Mouse (Mus musculus): ENCODE measurements around the gene Ccdc148.

Ccdc148 gene

DNA sequence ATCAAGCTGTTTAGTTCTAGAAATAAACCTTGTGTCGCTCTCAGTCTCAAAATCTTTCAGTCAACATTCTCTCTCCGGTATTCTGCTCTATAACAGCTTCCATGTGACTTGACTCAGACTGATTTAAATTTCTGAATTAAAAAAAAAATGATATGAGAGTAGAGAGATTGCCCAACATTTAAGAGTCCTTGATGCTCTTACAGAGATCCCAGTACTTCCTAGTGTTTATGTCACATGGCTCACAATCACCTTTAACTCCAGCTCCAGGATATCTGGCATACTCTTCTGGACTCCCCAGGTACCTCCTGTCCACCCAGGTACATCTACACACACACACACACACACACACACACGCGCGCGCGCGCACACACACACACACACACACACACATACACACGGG lies 248.1 kb downstream of the Ccdc148 start:
- DNase-seq (ENCODE audit: low spot score), result no peak

DNA sequence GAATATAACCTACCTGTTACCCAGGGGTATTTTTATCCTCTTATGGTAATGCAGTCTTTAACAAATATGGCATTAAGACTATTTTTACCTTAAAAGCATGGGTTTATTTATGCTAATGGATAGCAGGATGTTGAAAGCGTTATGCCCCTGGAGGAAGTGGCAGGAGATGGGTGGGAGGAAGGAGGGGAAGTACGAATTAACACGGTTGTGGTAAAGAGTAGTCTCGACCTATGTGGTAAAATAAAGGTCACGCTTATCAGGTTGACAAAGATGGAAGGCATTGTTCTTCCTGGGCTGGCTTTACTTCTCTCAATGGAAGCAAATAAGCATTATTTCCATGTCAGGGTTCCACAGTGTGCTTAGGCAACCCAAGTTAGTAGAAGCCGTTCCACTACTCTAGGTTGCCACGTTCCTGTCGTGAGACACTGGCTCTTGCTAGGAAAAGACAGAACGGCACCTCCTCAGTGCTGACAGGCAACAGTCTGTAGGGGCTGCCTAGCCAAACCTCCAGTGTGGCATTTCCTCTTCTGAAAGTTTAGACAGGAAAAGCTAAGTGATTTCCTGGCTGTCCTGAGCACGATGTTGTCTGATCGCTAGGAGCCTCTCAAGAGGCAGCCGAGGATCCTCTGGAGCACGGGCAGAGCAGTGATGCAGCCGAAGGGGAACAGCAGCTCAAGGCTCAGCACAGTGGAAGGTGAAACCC lies 253.5 kb downstream of the Ccdc148 start:
- peak; percentile 21 for DNase-seq (ENCODE audit: low spot score)

- no peak for DNase-seq (ENCODE audit: low spot score)
Measured at GRCm38 (mm10) chr2:58905057-58905456, 255.4 kb downstream of the Ccdc148 start.

DNA sequence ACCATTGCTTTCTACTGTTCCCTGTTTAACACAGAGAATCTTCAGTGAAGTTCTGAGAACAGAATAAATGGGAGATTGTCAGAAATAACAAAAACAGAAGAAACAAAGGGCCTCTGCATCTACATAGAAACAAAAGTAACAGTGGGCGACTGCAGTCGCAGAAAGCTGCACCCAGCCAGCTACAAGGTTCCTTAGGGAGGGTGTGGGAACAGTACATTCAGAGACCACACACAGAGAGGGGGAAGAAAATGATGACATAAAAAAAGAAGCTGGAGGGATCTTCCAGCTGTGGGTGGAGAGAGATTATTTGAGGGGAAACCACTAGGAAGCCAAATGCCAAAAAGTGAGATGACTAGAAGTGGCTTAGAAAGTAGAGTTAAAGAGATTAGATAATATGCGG lies 280.6 kb downstream of the Ccdc148 start:
- DNase-seq (ENCODE audit: low spot score), result no peak

DNA sequence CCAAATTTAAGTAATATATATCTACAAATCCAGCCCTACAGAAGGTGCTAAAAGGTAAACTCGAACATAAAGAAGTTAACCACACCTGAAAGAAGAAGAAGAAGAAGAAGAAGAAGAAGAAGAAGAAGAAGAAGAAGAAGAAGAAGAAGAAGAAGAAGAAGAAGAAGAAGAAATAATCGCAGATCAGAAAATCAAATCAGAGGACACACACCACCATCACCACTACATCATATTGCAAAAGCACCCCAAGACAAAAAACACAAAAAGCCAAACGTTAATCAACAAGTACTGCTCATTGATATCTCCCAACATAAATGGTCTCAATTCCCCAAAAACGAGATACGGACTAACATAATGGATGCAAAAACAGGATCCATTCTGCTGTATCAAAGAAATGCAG lies 301.3 kb downstream of the Ccdc148 start, which contains the start of gene Gm11099:
Gene Gm11099, plus strand, starts transcription at position 301 of the 400 bp plus-strand sequence.
- DNase-seq (ENCODE audit: low spot score), result no peak

DNA sequence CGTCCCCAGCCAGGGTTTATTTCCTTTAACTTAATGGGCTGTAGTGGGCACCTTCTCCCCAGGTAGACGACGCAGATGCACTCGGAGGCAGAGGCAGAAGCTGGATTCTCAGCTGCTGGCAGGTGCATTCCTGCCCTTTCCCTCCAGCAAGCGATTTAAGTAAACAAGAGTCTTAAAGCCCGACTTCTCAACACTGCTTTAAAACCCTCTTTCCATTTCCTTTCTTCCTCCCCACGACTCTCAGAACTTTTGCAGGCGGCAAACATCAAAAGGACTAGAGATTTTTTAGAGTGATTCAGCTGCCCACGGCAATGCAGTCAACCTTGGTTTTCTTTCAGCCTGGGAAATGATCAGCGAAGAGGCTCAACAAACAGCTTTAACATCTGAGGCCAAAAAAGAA lies 316.0 kb downstream of the Ccdc148 start:
- no peak for DNase-seq (ENCODE audit: low spot score)

DNA sequence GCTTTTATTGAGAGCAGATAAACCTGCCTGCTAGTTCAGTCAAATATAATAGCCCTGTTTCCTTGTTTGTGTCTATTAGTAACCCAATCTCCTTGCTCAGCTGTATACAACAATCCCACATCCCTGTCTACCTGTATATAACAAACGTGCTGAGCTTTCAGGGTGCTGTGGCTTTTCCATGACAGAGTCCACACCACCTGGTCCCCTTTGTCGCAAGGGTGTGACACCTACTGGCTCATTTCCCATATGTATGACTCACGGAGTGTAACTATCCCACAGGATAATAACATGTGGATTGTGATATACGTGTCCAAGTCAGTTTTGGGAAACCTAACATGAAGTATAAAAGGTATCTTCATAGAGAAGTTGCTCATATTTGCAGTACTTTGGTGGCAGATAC lies 318.0 kb downstream of the Ccdc148 start:
- DNase-seq (ENCODE audit: low spot score), result no peak

DNA sequence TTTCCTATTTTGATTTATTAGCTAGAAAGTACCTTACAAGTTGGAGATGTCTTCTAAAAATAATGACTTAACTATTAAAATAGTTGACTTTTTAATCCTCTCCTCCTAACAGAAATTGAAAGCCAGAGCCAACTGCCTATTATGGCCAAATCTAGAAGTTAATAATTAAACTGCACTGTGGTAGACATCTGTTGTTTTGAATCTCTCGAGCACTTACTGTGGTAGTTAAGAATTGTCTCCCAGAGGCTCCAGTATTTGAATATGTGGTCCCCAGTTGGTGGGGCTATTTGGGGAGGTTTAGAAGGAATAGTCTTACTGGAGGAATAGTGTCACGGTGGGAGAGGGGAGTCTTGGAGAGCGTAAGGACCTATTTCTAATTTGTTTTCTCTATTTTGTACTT lies 319.5 kb downstream of the Ccdc148 start:
- no peak for DNase-seq (ENCODE audit: low spot score)

- no peak for DNase-seq (ENCODE audit: low spot score)
Measured at GRCm38 (mm10) chr2:58832253-58832980, 328.1 kb downstream of the Ccdc148 start.

DNA sequence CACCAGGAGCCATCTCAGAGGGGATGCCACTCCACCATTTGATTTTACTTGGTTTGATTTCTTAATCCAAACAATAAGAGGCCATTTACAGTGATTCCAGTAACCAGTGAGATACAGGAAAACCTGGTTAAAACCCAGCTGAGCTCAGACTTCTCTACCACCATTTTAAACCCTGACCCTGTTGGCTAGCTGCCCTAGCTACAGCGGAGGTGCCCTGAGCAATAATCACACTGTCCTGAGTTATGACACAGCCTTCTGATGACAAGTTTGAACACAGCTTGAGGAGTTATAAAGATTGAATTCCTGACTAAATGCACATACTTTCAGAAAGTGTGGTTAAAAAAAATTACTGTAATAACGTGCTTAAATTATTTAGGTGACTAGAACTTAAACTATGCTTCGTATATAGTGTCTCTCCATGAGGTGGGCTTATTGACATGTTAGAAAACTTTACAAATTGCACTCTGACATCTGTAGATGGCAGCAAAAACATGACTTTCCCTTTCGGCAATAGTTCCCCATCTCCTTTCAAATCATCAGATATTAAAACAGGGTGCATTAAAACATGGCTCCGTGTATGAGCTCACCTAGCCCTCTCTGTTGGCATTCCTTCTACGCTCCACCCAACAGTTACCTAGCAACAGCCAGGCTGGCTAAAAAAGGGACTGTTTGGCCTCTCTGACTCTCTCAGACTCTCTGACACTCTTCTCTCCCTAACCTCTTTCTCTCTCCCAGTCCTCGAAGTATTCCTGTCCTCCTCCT lies 330.3 kb downstream of the Ccdc148 start:
- DNase-seq (ENCODE audit: low spot score), result peak; percentile 12

DNA sequence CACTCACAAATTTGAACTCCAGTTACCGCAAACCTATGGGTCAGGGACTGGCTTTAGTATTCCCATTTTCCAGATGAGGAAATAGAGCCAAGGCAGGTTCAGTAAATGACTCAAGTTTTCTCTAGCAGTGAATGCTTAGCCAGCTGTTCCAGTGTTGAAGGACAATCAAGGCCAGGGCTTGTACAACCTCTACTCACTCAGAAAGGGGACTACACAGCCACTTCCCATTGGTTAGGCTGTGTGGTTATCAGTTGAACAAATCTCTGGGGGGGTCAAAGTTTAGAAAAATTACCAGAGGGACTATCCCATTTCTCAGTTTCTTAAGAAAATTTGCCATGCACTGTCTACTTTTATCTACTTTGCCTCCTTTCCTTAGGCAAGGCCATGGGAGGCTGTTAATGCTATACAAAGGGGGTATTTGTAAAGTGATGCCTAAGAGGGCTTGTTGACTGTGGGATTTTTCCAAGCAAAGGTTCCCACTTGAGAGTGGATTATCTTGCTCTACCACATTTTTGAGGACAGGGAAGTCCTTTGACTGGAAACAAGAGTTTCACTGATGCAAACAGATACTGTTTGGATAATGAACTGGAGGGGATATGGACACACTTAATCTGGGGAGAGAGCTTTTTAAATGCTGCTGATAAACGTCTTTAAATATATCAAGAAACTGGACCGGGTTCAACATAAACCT lies 331.4 kb downstream of the Ccdc148 start:
- peak; percentile 5 for DNase-seq (ENCODE audit: low spot score)

DNA sequence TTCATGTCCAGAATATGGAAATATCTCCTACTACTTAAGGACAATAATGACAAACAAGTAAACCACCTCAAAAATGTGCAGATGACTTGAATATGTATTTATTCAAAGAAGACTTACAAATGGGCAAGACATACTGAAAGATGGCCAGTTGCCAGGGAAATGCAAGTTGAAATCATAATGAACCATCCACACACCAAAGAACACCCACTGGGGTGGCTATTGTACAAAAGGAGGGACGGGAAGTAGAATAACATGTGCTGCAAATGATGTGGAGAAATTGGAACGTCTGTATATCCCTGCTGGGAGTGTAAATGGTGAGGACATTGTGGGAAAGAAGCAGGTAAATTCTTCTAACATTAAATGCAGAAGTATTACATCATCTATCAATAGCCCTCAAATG lies 347.5 kb downstream of the Ccdc148 start:
- no peak for DNase-seq (ENCODE audit: low spot score)

DNA sequence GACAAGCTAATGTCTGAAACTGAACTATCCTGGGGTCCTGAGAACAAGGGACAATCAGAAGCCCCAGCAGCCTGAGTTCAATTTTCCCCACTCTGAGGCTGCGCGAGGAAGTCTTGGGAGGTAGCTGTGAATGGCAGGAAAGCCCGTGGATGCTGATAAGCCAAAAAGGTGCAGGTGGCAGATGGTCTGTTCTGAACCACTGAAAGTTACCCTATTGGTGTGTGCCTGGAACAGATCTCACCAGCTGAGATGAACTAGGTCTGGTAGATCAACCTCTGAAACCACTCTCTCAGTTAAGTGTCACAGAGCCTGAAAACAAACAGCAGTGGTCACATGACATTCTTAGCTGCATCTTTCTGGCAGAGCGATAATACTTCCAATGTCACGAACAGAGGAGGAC lies 360.9 kb downstream of the Ccdc148 start:
- no peak for DNase-seq (ENCODE audit: low spot score)

DNA sequence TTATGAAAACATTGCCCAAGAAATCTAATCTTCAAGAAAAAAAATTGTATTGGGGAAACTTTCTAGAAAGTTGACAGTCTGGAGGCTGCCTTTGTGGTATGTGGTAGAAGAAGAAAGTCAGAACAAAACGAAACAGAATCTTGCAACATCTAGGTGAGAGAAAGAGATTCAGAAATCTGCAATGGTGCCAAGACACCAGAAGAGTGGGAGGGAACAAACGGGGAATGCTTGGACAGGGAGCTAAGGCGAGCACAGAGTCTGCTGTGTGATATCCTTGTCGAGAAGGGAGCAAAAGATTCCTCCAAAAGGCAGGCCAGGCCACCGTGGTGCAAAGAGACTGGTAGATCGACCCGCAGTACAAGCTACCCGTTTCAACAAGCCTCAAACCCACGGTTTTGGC lies 361.4 kb downstream of the Ccdc148 start:
- no peak for DNase-seq (ENCODE audit: low spot score)

GRCm38 (mm10) chr2:58797506-58797905 lies 363.0 kb downstream of the Ccdc148 start:
- DNase-seq (ENCODE audit: low spot score), result peak; percentile 23

DNA sequence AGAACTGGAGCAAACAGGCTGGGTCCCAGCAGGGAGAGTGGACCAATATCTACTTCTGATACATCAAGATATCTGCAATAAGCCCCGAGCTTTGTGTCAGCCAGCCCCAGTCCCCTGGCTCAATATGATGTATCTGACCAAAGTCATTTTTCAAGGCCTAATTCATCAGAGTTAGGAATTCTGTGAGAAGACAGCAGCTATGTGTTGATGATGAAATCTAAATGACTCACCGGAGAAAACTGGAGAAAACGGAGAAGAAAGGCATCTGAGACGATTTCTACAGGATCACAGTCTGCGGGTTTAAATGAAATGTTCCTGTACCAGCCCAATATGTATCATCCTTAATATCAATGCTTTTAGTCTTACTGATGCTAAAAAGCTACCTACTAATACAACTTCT lies 365.1 kb downstream of the Ccdc148 start:
- DNase-seq (ENCODE audit: low spot score), result no peak

- DNase-seq (ENCODE audit: low spot score), result no peak
Measured at GRCm38 (mm10) chr2:58794489-58794888, 366.0 kb downstream of the Ccdc148 start.

GRCm38 (mm10) chr2:58790361-58790760 lies 370.1 kb downstream of the Ccdc148 start:
- DNase-seq (ENCODE audit: low spot score), result no peak

- no peak for DNase-seq (ENCODE audit: low spot score)
Measured at GRCm38 (mm10) chr2:58789934-58790333, 370.5 kb downstream of the Ccdc148 start.

- no peak for DNase-seq (ENCODE audit: low spot score)
Measured at GRCm38 (mm10) chr2:58787360-58787759, 373.1 kb downstream of the Ccdc148 start.

DNA sequence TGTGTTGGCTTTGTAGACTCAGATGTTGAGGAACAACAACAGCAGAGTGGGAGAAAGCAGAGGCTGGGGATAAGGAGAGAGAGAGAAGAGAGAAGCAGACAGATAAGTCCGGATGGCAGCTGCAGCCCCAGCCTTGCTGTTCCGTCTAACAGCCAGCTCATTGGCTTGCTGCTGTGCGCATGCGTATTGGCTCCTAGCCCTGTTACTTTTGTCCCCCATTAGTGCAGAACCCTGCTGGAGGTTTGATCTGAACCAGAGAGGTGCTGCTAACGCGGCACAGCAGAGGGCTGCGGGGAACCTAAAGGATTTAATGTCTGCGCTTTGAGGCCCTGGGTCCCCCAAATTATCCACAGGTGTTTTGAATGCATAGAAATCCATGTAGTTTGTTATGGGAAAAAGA lies 373.8 kb downstream of the Ccdc148 start:
- no peak for DNase-seq (ENCODE audit: low spot score)

- no peak for DNase-seq (ENCODE audit: low spot score)
Measured at GRCm38 (mm10) chr2:58786177-58786576, 374.3 kb downstream of the Ccdc148 start.
